Mouse (Mus musculus): ENCODE results near the gene Wnk1. TPM values are rescaled to one million over a fixed set of nuclear protein-coding genes. Genes with fewer than 3 reads are reported as not detected.
A peak's percentile ranks its signal among the peaks of the same experiment; 100 is the strongest.

Wnk1 gene
- total RNA-seq, 2 experiments from 2014 or later: 143 to 145 TPM

- no peak for DNase-seq (ENCODE audit: low spot score in 2 of 2)
These were observed 4.3 kb upstream of the Wnk1 start for GRCm38 (mm10) chr6:120042632-120043220.

GRCm38 (mm10) chr6:120040557-120040857, 2.0 kb upstream of the Wnk1 start:
- DNase-seq (ENCODE audit: low spot score in 2 of 2): no peak

- DNase-seq (ENCODE audit: low spot score in 2 of 2): peak; percentile 72 to 81
These were observed 1.4 kb upstream of the Wnk1 start for GRCm38 (mm10) chr6:120039668-120040556.

GRCm38 (mm10) chr6:120039256-120039563, 738 bp upstream of the Wnk1 start:
- DNase-seq (ENCODE audit: low spot score in 2 of 2): peak; percentile 26 to 27

- DNase-seq (ENCODE audit: low spot score in 2 of 2): peak; percentile 58 to 76
These were observed 671 bp downstream of the Wnk1 start for GRCm38 (mm10) chr6:120037636-120038365.

- peak; percentile 77 to 80 for DNase-seq (ENCODE audit: low spot score in 2 of 2)
These were observed 1.4 kb downstream of the Wnk1 start for GRCm38 (mm10) chr6:120037004-120037635.

- no peak for DNase-seq (ENCODE audit: low spot score in 2 of 2)
These were observed 13.9 kb downstream of the Wnk1 start for GRCm38 (mm10) chr6:120024577-120024976.

GRCm38 (mm10) chr6:120023746-120024145, 14.7 kb downstream of the Wnk1 start:
- no peak for DNase-seq (ENCODE audit: low spot score in 2 of 2)

- DNase-seq (ENCODE audit: low spot score in 2 of 2): no peak
These were observed 16.4 kb downstream of the Wnk1 start for GRCm38 (mm10) chr6:120022042-120022441.

- no peak for DNase-seq (ENCODE audit: low spot score in 2 of 2)
These were observed 18.8 kb downstream of the Wnk1 start for GRCm38 (mm10) chr6:120019697-120020096.

GRCm38 (mm10) chr6:120013125-120013524, 25.3 kb downstream of the Wnk1 start:
- DNase-seq (ENCODE audit: low spot score in 2 of 2): no peak

- DNase-seq (ENCODE audit: low spot score in 2 of 2): no peak
These were observed 27.0 kb downstream of the Wnk1 start for GRCm38 (mm10) chr6:120011440-120011839.

- DNase-seq (ENCODE audit: low spot score in 2 of 2): no peak
These were observed 27.5 kb downstream of the Wnk1 start for GRCm38 (mm10) chr6:120011001-120011400.

GRCm38 (mm10) chr6:120010535-120010934, 27.9 kb downstream of the Wnk1 start:
- no peak for DNase-seq (ENCODE audit: low spot score in 2 of 2)

- DNase-seq (ENCODE audit: low spot score in 2 of 2): no peak
These were observed 36.8 kb downstream of the Wnk1 start for GRCm38 (mm10) chr6:120001718-120002117.

- DNase-seq (ENCODE audit: low spot score in 2 of 2): no peak
These were observed 42.0 kb downstream of the Wnk1 start for GRCm38 (mm10) chr6:119996480-119996879.

- peak in 1 of 2 experiments; percentile 39 for DNase-seq (ENCODE audit: low spot score in 2 of 2)
These were observed 114.1 kb downstream of the Wnk1 start for GRCm38 (mm10) chr6:119924235-119925005.

GRCm38 (mm10) chr6:119922544-119922943, 115.9 kb downstream of the Wnk1 start:
- no peak for DNase-seq (ENCODE audit: low spot score in 2 of 2)

- DNase-seq (ENCODE audit: low spot score in 2 of 2): no peak
These were observed 116.3 kb downstream of the Wnk1 start for GRCm38 (mm10) chr6:119922136-119922535.

- no peak for DNase-seq (ENCODE audit: low spot score in 2 of 2)
These were observed 119.8 kb downstream of the Wnk1 start for GRCm38 (mm10) chr6:119918561-119919181.
